Mouse (Mus musculus): Measurements from ENCODE around the gene Eng.
A peak's percentile ranks its signal among the peaks of the same experiment; 100 is the strongest.

The Eng gene

DNA sequence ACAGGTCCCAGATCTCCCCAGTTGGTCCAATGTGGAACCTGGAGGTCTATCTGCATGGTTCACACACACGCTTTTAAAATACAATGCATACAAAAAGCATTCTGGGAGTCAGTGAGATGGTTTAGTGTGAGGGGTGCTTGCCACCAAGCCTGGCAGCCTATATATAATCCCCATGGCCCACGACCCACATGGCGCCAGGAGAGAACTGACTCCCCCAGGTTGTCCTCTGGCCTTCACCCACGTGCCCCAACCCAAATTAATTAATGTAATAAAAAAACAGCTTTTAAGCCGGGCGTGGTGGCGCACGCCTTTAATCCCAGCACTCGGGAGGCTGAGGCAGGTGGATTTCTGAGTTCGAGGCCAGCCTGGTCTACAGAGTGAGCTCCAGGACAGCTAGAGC lies 37.3 kb downstream of the Eng start:
- DNase-seq = no peak

DNA sequence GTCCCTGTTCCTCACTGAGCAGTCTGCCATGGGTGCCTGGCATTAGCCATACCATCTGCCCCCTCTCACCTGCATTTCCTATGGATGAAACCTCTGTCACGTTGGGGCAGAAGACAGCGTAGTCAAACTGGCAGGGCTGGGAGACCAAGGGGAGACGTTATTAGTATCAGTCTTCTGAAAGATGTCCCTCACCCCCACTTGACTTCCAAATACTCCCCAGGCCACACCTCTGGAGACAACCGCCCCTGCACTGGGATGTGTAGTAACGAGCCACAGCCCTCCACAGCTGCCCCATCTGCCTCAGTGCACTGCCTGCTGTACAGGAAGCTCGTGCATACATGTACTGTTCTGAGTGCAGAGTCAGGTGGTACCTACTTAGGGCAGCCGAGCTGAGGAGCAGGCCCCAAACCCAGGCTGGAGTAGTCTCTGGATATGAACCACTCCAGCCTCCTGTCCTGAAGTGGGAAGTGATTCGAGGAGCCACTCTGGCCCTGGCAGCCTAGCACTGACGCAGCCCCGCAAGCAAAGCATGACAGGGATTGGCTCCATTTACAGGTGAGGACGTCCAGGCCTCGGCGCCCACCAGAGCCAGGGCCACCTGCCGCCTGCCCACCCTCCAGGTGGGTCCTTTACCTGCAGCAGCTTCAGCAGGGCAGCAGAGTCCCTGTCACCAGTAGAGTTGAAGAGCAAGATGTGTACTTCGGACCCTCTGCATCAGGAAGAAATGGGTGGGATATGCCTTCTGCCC lies 38.5 kb downstream of the Eng start:
- no peak for DNase-seq

DNA sequence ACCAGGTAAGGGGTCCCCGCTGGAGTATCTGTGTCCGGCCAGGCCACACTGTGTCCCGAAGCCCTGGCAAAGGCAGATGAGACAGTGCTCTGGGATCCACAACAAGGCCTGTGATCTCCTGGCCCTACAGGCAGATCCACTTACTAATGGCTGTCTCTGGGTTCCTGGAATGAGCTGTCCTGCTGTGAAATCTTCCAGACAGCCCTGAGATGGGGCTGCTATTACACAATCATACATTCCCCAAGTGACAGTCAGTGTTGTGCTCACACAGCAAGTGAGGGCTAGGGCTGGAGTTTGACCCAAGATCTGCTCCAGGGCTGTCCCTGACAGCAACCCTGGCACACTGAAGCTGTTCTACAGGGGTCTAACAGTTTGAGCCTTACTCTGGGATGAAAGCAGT lies 39.4 kb downstream of the Eng start:
- no peak for DNase-seq

DNA sequence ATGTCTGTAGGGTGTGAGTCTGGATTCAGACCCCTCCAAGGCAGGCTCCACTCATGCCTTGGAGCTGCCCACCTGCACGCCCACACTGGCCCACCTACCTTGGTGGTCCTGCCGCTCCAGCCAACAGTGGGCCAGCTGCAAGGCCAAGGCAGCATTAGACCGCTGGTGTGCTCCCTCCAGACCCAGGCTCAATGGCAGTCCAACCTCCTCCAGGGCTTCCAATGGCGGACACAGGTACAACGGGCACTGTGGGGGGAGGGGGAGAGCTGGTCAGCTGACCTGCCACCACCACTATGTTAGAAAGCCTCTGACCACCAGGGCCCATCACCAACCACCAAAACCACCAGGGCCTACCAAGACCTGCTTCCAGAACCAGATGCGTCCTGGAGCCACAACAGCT lies 40.2 kb downstream of the Eng start:
- no peak for DNase-seq

DNA sequence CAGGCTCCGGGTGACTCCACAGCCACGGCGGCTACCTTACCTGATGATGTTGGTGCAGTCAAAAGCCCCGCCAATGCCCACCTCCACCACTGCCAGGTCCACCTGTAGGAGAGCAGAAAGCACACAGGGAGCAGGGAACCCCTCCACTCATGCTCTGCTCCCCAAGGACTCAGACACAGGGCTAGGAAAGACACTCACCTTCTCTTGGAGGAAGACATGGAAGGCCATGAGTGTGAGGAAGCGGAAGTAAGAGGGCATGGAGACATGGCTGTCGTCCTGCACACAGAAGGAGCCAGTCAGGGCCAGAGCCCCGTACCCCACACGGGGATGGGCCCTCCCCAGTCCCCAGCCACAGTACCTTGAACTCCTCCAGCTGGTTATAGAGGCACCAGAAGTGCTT lies 41.2 kb downstream of the Eng start:
- no peak for DNase-seq

DNA sequence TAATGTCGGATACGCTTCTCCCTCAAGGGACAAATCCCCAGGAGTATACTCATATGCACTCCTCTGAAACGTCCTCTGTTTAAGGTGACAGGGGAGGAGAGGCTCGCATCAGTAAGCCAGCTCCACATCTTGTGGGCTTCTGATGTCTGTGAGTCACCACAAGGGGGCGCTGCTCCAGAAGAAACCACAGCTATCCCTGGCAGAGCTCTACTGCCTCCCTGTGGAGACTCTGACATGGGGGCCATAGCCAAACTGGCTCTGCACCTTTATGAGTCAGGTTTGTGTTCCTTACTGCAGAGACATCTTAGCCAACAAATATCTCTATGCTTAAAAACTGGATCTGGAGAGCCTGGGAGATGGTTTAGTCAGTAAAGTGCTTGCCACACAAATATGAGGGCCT lies 43.0 kb downstream of the Eng start:
- peak; percentile 95 to 96 for DNase-seq

DNA sequence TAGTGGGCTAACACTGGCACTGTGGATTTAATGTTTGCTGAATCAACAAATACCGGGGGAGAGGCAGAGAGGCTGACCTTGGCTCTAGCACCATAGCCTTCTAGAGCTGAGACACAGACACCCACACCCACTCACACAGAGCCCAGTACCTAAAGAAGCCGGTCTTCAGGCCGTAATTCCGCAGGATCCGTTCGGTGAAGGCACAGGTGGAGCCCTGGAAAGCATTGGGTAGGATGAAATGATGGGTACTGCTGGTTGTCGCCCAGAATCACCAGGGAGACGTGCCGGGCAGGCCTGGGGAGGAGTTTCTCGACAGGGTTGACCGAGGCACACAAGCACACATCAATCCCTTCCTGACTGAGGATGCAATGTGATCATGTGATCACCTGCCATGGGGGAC lies 44.6 kb downstream of the Eng start:
- no peak for DNase-seq

DNA sequence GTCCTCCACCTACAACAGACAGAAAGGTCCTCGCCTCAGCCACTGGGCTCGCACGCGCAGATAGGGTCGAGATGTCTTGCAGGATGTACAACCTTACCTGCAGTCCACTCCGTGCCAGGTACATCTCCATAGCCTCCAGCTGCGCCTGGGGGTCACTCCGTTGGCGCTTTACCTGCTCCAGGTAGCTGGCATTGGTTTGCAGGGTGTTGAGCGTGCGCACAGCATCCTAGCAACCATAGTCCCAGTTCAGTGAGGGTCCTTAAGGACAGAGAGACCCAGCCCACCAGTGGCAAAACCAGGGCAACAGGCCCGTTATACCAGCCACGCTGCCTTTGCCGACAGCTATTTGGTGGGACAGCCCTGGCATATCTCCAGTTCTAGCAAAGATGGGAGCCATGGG lies 46.1 kb downstream of the Eng start:
- DNase-seq = no peak

DNA sequence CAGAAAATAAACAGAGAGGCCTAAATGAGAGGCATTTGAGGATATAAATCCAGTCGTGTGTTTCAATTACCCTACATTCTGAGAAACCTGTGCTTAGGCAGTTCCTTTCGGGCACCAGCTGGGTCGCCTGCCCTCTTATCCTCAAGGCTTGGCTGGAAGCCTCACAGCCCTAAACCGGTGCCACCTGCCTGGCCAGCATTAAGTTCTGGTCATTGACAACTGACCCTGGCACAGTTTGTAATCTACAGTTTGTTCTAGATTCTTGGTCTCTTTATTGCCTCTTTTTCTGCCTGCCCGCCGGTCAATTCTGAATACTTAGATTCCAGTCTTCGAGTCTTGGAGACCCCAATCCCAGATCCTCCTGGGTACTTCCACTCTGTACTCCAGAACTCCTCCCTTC lies 46.9 kb downstream of the Eng start:
- DNase-seq = no peak

DNA sequence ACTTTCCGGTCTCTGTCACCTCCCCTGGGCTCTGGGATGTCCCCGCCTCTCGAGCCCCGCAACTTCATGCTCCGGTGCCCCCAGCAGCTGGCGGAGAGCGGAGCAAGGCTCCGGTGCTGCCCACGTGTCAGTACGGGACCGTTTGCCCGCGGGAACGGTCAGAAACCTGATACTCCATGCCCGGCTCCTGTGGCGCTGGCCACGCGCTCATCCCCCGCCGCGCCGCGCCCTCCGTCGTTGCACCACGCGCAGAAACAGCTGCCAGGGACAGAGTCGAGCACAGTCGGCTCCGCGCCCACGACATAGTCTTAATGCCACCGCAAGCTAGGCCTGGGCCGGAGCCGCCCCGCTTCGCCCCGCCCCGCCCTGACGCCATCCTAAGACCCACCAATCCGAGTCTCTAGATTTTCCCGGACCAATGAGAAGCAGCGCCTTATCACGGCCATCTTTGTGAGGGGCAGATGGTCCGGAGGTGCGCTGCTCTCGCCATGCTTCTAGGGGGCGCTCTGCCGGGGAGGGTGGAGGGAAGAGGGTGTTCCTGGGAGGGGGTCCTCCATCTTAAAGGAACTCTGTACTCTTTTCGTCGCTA lies 47.5 kb downstream of the Eng start:
- peak; percentile 95 for DNase-seq

DNA sequence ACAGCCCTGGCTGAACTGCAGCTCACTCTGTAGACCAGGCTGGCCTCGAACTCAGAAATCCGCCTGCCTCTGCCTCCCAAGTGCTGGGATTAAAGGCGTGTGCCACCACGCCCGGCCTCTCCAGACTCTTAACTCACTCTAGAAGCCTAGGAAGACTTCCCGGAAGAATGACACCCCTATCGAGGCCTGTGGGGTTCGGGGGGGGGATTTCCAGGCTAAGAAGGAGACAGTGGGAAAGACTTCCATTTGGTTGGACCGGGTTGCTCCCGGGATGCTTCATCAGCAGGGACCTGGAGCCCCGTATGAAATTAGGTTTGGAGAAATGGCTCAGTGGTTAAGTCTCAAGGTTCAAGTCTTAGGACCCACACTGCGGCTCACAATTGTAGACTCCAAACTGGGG lies 48.3 kb downstream of the Eng start:
- no peak for DNase-seq

DNA sequence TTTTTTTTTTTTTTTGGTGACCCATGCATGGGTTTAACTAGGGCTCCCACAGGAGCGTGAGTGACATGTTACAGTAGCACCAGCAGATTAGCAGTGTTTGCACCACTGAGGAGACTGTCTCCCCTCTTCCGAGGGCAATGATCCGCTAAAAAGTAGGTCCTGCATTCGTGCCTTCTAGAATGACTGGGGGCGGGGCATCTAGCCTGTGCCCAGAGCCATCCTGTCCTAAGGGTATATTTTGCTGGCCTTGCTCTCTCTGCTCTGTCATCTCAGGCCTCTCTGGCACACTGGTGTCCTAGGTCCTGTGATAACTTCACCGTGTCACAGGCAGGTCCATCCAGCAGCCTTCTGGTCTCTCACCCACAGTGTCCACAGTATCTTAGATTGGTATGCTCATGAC lies 53.3 kb downstream of the Eng start:
- DNase-seq = no peak

DNA sequence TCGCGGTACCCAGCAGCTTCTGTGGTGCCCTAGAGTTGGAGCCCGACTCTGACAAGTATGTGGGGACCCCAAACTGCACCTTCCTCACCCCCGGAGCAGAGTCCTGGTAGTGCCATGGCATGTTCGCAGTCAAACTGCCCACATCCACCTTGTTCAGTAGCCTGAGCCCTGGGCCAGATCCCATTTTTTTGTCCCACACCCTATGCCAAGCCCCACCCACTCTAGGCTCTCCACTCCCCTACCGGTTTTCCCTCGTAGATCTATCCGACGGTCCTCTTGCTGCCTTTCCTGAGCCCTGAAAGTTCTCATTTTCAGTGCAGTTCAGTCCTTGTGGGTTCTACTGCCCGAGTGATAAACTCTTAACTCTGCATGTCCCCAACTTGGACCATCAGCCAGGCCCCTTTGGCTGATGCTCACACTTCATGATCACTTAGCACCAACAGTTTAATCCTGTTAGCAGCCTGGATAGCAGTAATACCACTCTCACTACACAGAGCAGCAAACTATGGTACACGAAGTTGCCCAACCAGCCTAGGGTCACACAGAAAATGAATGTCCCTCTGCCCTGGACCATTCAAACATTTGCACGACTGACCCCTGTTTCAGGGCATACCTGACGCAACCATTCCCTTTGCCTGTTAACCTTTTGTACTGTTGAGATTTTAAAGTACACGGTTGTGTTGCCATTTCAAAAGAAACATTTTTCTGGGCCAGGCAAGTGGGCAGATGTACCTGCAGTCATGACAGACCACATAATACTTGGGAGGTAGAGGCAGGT lies 54.8 kb downstream of the Eng start:
- no peak for DNase-seq

DNA sequence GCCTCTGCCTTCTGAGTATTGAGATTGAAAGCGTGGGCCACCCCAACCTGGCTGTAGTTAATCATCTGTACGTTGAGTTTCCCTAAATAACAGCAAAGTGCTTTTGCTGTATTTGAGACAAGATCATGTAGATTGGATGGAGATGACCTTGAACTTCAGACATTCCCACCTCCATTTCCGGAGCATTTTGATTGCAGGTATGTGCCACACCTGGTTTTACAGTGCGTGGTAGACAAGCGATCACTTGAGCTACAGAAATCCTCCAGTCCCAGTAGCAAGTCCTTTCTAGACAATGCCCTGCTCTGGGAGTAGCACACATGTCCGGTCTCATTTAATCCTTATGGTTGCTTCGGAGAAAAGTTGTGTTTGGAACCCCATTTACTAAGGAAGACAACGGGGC lies 56.7 kb downstream of the Eng start:
- DNase-seq = no peak

DNA sequence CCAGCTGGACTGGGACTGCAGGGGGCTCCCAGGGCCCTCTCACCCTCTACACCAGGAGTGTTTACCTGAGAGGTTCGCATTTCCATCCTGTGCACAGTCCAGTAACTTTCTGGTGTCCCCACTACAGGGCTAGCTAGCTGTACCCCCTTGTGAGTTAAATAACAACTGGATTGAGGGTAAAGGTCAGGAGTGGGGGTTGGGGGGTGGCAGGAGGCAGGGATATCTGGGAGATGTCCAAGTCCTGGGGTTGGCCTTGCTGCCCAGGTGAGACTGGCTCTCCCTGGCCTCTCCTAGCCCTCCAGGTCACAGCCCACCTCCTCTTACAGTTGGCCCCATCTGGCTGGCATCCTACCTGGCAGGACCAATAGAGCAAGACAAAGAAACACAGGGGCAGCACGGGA lies 57.6 kb downstream of the Eng start, which contains the start of gene Fpgs:
Fpgs (minus strand) TSS at position 125 of the 401 bp plus-strand sequence.
- DNase-seq = no peak

DNA sequence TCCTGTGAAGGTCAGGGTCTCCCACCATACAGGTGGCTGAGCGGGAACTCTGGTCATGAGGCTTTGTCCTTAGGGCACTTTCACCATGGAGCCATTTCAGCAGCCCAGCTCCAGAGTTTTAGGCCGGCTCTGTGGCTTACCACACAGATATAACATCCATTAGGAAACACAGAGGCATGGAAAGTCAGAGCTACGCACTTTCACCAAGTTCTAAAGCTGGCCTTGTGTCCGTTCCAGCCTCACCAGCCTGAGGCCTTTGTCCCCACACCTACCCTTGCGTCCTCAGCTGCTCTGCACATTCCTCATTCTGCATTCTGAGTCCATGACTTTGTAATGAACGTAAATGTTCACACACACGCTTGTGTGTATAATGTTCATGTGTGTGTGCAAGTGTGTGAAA lies 58.6 kb downstream of the Eng start:
- DNase-seq = no peak

DNA sequence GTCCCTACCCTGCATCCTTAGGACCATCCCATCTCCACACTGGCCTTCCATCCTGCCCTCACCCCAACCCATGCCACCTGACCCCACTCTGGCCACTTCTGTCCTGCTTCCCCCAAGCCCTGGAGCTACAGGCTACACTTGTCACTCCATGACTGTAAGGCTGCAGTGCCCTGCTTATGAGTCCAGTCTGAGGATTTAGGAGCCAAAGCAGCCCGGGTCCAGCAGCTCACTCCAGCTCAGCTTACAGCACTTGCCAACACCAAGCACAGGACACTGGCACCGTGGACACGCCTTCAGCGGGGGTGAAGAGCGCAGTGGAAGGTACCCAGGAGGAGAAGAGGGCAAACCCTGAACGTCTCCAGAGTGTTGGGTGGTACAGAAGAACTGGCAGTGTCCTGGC lies 60.6 kb downstream of the Eng start:
- DNase-seq = no peak

DNA sequence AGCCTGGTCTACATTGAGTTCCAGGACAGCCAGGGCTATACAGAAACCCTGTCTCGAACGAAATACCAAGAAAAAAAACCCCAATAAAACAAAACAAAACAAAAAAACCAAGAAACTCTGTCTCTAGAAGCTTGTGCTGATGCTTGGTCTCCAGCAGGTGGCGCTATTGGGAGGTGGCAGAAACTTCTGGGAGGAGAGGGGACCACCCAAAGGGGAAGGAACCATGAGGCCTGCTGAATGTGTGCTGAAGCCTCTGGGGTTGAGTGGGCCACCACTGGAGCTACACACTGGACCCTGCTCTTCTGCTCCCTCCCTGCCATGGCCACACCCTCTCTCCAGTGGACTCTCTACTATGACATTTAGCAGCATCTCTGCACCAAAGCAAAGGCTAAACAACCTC lies 62.2 kb downstream of the Eng start:
- DNase-seq = peak; percentile 84 to 86

DNA sequence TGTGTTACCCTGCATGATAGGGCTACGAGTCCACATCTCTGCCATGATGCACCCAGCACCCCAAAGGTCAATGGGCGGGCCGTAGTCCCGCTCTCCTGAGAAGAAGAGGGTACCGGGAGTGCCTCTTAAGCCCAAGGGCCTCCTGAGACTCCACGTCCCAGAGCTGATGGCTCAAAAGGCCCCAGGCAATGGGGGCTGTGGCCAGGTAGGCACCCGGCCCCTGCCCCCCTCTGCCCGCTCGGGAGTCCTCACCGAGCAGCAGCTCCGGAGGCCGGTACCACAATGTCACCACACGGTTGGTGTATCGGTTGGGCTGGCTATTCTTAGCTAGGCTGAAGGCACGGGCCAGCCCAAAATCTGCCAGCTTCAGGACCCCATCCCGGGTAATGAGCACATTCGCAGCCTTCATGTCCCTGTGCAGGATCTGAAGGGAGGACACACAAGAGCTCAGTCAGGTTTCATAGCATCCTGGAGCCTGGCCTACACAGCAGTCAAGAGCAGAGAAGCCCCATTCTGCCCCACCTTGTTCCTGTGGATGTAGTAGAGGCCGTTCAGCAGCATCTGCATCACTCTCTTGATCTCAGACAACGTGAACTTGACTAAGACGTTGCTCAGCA lies 63.2 kb downstream of the Eng start:
- no peak for DNase-seq

DNA sequence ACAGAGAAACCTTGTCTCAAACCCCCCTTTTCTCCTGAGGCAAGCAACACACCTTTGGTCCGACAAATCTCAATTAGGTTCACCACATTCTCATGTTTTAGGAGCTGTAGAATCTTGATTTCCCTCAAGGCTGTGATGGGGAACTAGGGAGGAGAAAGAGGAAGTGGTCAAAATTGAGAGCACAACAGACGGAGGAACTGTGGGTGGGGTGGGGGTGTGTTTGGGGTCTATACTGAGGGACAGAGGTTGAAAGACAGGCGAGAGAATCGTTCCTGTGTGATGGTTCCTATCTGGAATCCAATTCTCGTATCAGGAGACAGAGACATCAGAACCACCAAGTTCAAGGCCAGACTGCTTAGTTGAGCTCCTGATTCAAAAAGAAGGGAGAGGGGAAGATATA lies 64.0 kb downstream of the Eng start:
- DNase-seq = peak; percentile 58 to 68

DNA sequence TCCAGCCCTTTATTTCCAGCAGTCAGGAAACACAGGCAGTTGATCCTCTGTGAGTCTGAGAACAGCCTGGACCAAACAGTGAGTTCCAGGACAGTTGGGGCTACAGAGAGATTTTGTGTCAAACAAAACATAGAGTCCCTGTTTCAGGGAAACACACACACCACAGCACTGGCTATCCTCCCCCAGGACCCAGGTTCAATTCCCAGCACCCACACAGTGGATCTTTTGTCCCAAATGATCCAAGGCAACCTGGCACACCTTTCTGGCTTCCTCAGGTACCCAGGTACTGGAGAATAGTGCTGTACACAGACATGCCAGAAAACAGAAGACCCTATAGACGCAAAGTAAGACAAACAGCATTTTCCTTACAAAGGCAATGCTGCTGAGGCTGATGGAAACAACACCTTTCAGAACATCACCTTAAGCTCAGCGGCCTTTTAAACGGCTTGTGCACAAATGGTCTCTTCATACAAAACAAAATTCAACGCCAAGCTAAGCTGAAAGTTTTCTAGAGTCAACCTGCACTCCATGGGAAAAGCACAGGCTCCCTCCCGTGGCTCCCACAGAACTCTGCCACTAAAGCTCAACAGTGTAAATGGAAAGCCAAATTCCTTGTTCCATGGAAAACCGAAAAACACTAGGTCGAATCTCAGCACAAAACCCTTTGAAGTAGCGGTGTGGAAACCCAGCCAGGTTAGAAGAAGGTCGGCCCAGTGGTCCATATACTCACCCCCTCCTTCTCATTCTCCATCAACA lies 65.1 kb downstream of the Eng start:
- DNase-seq = no peak

DNA sequence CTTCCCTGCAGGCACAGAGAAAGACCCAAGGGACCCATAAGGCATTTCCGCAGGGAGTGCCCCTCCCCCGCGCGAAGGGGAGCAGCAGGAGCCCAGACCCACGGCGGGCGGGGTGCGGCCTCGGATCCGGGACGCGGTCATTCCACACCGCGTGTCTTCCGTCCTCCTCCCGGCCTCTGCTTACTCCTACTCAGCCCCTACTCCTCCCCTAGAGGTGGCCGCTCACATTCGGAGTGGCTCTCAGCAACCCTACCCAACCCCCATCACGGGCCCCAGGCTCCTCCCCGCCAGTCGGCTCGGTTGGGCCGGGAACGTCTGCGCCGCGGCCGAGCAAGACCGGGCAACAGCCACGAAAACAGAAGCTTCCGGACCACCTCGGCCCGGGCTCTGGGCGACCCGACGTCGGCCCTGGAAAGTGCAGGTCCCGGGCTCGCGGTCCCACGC lies 65.7 kb downstream of the Eng start:
- peak; percentile 71 to 72 for DNase-seq

DNA sequence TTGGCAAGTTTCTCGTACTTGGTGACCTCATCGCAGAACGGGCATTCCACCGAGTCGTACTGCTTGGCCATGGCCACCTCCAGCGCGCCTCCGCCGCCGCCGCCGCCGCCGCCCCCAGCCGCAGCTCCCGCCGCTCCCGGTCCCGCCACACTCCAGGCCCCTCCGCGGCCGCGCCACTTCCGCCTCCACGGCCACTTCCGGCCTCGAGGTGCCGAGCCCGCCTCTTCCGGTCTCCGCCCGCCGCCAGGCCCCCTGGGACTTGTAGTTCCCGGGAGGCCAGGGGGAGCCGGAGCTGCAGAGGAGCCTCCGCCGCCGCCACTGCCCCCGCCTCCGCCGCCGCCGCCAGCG lies 66.2 kb downstream of the Eng start:
- peak; percentile 99 for DNase-seq

All from B cell, adult 2 months (primary cell).